Mouse (Mus musculus) heart, embryonic 16.5 days (tissue): ENCODE results near the gene Fuz. TPM values are rescaled to one million over a fixed set of nuclear protein-coding genes. Genes with fewer than 3 reads are reported as not detected.

Experiments used
- ATAC-seq: fragments of 200-750 bp; cut with Nextera tagmentation; replicated peaks from 2 replicates; pipeline ENCODE4 v1.8.0; 2017; ENCODE audit warnings: moderate number of reproducible peaks; ENCODE audit not compliant: insufficient read depth, low FRiP score; ENCODE audit errors: extremely low read depth
- H3K27ac ChIP-seq: fragments of 300-500 bp; sonication (generic); 2 replicates; pipeline ENCODE4 v1.5.1; 2014; ENCODE audit warnings: mild to moderate bottlenecking, low read length, control low read depth, moderate library complexity
- H3K27me3 ChIP-seq: fragments of 300-500 bp; sonication (generic); 2 replicates; pipeline ENCODE4 v1.6.1; 2014; ENCODE audit warnings: low read length, mixed read lengths; ENCODE audit not compliant: control insufficient read depth, insufficient read depth
- H3K36me3 ChIP-seq: fragments of 300-500 bp; sonication (generic); 2 replicates; pipeline ENCODE4 v1.6.1; 2014; ENCODE audit not compliant: control insufficient read depth, insufficient read depth
- H3K4me1 ChIP-seq: fragments of 300-500 bp; sonication (generic); 2 replicates; pipeline ENCODE4 v1.6.1; 2014; ENCODE audit warnings: low read length, mixed read lengths; ENCODE audit not compliant: control insufficient read depth, insufficient read depth
- H3K4me2 ChIP-seq: fragments of 300-500 bp; sonication (generic); 2 replicates; pipeline ENCODE4 v1.6.1; 2014; ENCODE audit warnings: low read depth, mild to moderate bottlenecking, control low read depth, low read length
- H3K4me3 ChIP-seq: fragments of 300-500 bp; sonication (generic); 2 replicates; pipeline ENCODE4 v1.5.1; 2014; ENCODE audit warnings: mild to moderate bottlenecking, control low read depth, low read length
- H3K9ac ChIP-seq: fragments of 300-500 bp; sonication (generic); 2 replicates; pipeline ENCODE4 v1.6.1; 2014; ENCODE audit warnings: low read length, control low read depth
- H3K9me3 ChIP-seq: fragments of 300-500 bp; sonication (generic); replicated peaks from 2 replicates; pipeline ENCODE4 v1.6.1; 2016; ENCODE audit warnings: low read length; ENCODE audit not compliant: control insufficient read depth
- WGBS: fragments of 180-500 bp; shearing (Covaris S2); extraction: QIAGEN DNeasy Blood & Tissue Kit; methylation state at CpG from one replicate; pipeline ENCODE4 v1.1.7; 2014; 5-methylcytosine and 5-hydroxymethylcytosine counted together
- polyA plus RNA-seq: library from polyadenylated mRNA; unstranded; fragments of >200 nt; fragmentation: Nextera tagmentation; extraction: Ambion mirVana; gene quantifications from 2 replicates; pipeline ENCODE4 v1.2.1, GENCODE M21; 2015

Gene Fuz
- polyA plus RNA-seq, 1 experiment from 2014 or later, result 16.0 TPM

GRCm38 (mm10) chr7:44851625-44852234, 44.1 kb upstream of the Fuz start:
- H3K9ac ChIP-seq, result no peak overlapping the region
- no peaks in the 10 kb centered on the region for H3K27me3 ChIP-seq
- H3K4me2 ChIP-seq, result no peak overlapping the region
- peaks cover 44% of the 10 kb centered on the region for H3K4me1 ChIP-seq
- no peak overlapping the region for H3K4me3 ChIP-seq
- no peaks in the 10 kb centered on the region for H3K36me3 ChIP-seq
- no peak for ATAC-seq
- H3K27ac ChIP-seq, result no peak overlapping the region
- H3K9me3 ChIP-seq, result no peaks in the 10 kb centered on the region
- 90% methylated on average over 12 of the region's 12 CpGs for WGBS

DNA sequence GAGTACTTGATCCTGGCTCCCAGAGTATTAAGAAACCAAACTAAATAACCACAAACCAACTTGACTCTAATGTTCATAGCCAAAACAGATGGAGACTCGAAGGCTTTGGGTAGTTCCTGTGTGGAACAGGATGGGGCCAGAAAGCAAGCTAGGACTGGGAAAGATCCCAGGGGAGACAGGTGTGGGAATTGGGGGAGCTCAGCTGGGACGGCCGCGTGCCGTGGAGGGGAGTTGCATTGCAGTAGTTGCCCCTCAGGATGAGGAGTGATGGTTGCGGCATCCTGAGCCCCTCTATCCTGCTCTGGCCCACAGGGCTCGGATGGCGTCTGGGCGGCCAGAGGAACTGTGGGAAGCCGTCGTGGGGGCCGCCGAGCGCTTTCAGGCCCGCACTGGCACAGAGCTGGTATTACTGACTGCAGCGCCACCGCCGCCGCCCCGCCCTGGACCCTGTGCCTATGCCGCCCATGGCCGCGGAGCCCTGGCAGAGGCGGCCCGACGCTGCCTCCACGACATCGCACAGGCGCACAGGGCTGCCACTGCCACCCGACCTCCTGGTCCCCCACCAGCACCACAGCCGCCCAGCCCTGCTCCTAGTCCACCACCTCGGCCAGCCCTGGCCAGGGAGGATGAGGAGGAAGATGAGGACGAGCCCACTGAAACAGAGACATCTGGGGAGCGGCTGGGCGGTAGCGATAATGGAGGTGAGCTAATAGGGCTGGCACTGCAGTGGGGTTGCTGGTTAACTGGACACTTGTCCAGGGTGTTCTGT, 43.4 kb upstream of the Fuz start:
- Histone ChIP-seq H3K4me3 (no peak overlapping the region), H3K27me3 (no peaks in the 10 kb centered on the region), H3K27ac (no peak overlapping the region), H3K4me2 (no peak overlapping the region), H3K4me1 (peaks cover 43% of the 10 kb centered on the region), H3K9me3 (no peaks in the 10 kb centered on the region), H3K9ac (no peak overlapping the region), H3K36me3 (no peaks in the 10 kb centered on the region)
- 84% methylated on average over 36 of the region's 36 CpGs for WGBS
- no peak for ATAC-seq

GRCm38 (mm10) chr7:44853065-44853464, 42.8 kb upstream of the Fuz start:
- Histone ChIP-seq H3K9me3 (no peaks in the 10 kb centered on the region), H3K36me3 (no peaks in the 10 kb centered on the region), H3K4me2 (no peak overlapping the region), H3K4me3 (no peak overlapping the region), H3K9ac (no peak overlapping the region), H3K27me3 (no peaks in the 10 kb centered on the region), H3K27ac (no peak overlapping the region), H3K4me1 (peaks cover 40% of the 10 kb centered on the region)
- WGBS, result 87% methylated on average over 2 of the region's 2 CpGs
- no peak for ATAC-seq

GRCm38 (mm10) chr7:44853596-44854355, 42.1 kb upstream of the Fuz start:
- no peaks in the 10 kb centered on the region for H3K36me3 ChIP-seq
- H3K27me3 ChIP-seq, result no peaks in the 10 kb centered on the region
- peak overlapping the region; percentile 79 for H3K9ac ChIP-seq
- H3K27ac ChIP-seq, result peak overlapping the region; percentile 94
- H3K4me1 ChIP-seq, result peaks cover 39% of the 10 kb centered on the region
- 30% methylated on average over 26 of the region's 26 CpGs for WGBS
- H3K9me3 ChIP-seq, result no peaks in the 10 kb centered on the region
- ATAC-seq, result no peak
- peak overlapping the region; percentile 60 for H3K4me3 ChIP-seq
- H3K4me2 ChIP-seq, result peak overlapping the region; percentile 94

DNA sequence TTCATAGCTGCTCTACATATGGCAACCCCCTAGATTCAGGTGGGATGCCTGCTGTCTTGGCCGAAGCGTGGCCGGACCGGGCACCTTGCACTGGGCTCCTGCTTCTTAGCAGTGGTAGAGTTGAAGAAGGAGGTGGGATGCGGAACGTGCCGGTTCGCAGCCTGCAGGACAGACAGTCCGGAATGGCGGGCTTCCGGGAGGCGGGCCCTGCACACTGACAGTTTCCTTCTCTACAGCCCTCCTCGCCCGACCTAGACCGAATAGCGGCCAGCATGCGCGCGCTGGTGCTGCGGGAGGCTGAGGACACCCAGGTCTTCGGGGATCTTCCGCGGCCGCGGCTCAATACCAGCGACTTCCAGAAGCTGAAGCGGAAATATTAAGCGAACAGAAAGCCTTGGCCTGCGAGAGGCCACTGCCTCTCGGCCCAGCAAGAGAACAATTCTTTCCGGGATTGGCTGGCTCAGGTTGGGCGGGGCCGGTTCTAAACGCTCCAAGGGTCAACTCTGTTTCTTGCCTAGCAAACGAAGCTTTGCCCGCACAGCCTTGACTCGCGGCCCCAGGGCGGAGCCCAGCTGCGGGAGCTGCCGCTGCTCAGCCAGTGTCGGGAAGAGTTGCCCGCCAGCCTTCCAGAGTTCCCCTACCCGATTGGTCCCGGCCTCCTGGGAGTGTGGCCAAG, 41.4 kb upstream of the Fuz start:
- WGBS, result under 1% methylated on average over 45 of the region's 45 CpGs

GRCm38 (mm10) chr7:44855036-44855435, 40.8 kb upstream of the Fuz start:
- H3K4me1 ChIP-seq, result peaks cover 39% of the 10 kb centered on the region
- 0 out of 2 replicates have a peak, but pooled peaks have one; percentile 0 for ATAC-seq

More for the DNA sequence above, 41.4 kb upstream of the Fuz start:
- peak overlapping the region; percentile 94 for H3K27ac ChIP-seq
- H3K27me3 ChIP-seq, result no peaks in the 10 kb centered on the region
- H3K9me3 ChIP-seq, result no peaks in the 10 kb centered on the region
- H3K4me3 ChIP-seq, result peak overlapping the region; percentile 60
- peak overlapping the region; percentile 79 for H3K9ac ChIP-seq
- peak; percentile 58 for ATAC-seq
- peaks cover 39% of the 10 kb centered on the region for H3K4me1 ChIP-seq
- H3K36me3 ChIP-seq, result no peaks in the 10 kb centered on the region
- H3K4me2 ChIP-seq, result peak overlapping the region; percentile 94

DNA sequence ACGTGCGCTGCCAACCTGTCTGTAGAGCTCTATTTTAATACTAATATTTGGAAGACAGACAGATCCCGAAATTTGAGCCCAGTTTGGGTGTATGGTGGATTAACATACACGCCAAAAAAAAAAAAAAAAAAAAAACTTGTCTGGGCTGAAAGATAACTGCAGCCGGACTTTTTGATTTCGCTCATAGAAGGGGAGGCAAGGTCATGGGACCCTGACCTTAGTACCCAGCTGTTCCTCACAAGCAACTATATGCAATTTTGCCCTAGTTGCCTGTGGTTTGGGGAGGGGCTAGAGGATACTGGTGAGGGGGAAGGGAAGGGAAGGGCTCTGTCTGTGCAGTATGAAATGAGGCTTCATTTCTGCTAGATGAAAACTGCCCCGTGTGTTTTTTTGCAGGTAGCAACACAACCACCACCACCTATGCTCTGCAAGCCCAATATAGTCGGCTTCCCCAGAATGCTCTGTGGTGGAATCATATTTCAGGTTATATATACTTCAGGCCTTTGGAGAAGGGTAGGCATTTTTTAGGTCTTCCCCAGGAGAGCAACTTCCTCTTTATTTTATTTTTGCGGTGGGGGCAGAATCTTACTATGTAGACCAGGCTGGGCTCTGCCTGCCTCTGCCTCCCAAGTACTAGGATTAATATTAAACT, 39.5 kb upstream of the Fuz start:
- H3K36me3 ChIP-seq, result no peaks in the 10 kb centered on the region
- peak overlapping the region; percentile 82 for H3K27ac ChIP-seq
- no peaks in the 10 kb centered on the region for H3K27me3 ChIP-seq
- H3K4me1 ChIP-seq, result peaks cover 30% of the 10 kb centered on the region
- H3K4me2 ChIP-seq, result peak overlapping the region; percentile 75
- no peaks in the 10 kb centered on the region for H3K9me3 ChIP-seq
- 54% methylated on average over 9 of the region's 9 CpGs for WGBS
- peak overlapping the region; percentile 83 for H3K9ac ChIP-seq
- no peak for ATAC-seq
- peak overlapping the region; percentile 63 for H3K4me3 ChIP-seq

More at GRCm38 (mm10) chr7:44855036-44855435, 40.8 kb upstream of the Fuz start:
- peak overlapping the region; percentile 79 for H3K9ac ChIP-seq
- H3K27ac ChIP-seq, result peak overlapping the region; percentile 94
- no peaks in the 10 kb centered on the region for H3K36me3 ChIP-seq
- H3K9me3 ChIP-seq, result no peaks in the 10 kb centered on the region
- peak overlapping the region; percentile 60 for H3K4me3 ChIP-seq
- 39% methylated on average over 10 of the region's 10 CpGs for WGBS
- peak overlapping the region; percentile 94 for H3K4me2 ChIP-seq
- H3K27me3 ChIP-seq, result no peaks in the 10 kb centered on the region

GRCm38 (mm10) chr7:44857042-44857552, 38.8 kb upstream of the Fuz start, which contains the start of gene Pnkp:
TSS of gene Pnkp (plus strand) at chr7:44857139.
- peak within 1 kb of the TSS; percentile 63 for H3K4me3 ChIP-seq
- peaks cover 26% of the 10 kb centered on the region for H3K4me1 ChIP-seq
- H3K27ac ChIP-seq, result peak within 1 kb of the TSS; percentile 82
- H3K4me2 ChIP-seq, result peak within 1 kb of the TSS; percentile 75
- H3K36me3 ChIP-seq, result peaks cover 1% of the 10 kb centered on the region
- H3K9ac ChIP-seq, result peak within 1 kb of the TSS; percentile 83
- H3K9me3 ChIP-seq, result no peaks in the 10 kb centered on the region
- under 1% methylated on average over 32 of the region's 32 CpGs for WGBS
- peak; percentile 11; the same call in 1 of the 2 replicates for ATAC-seq
- H3K27me3 ChIP-seq, result no peaks in the 10 kb centered on the region
